ENCODE assay signal across 21 mouse cellular contexts in genomic region chr1:36235855-36236254, GRCm38 (mm10). TPM values are rescaled to one million over a fixed set of nuclear protein-coding genes. Genes with fewer than 3 reads are reported as not detected.
DNase-seq lines count a peak whose midpoint lies in the region; ATAC-seq and TF ChIP-seq lines count a peak whose summit lies in the region.
"Had no signal": no experiment of that assay in that cellular context is flagged by ENCODE, and none has a peak within 500 bp of the region (broad histone marks: within the 10 kb centered on the region; RNA-seq: fewer than 3 reads in every experiment).

No protein-coding gene starts in this region.

- no peaks in the 10 kb centered on the region for H3K36me3 ChIP-seq in stomach, embryonic 15.5 days
- H3K36me3 ChIP-seq in stomach, postnatal 0 days (ENCODE audit: control insufficient read depth, insufficient read depth, low read length) = peaks cover 5% of the 10 kb centered on the region; the same call in 1 of the 2 replicates

- ATAC-seq in stomach, embryonic 15.5 days (ENCODE audit: insufficient read depth, low FRiP score, low read depth) = 0 out of 2 replicates have a peak, but pooled peaks have one; percentile 35
- no peak for ATAC-seq in stomach, postnatal 0 days (ENCODE audit: low FRiP score, low TSS enrichment)
- ATAC-seq in inflammation-experienced regulatory T-cells, adult 6 months = peak; percentile 60
- ATAC-seq in CD4-positive, CD25-positive, alpha-beta regulatory T cell, adult 4 months = no peak
- ATAC-seq: forebrain, embryonic 15.5 days; hindbrain, postnatal 0 days; intestine, embryonic 16.5 days had no signal

- no peak overlapping the region for H3K27ac ChIP-seq in stomach, embryonic 15.5 days
- H3K27ac ChIP-seq in stomach, postnatal 0 days (replicated peaks) = no peak overlapping the region
- H3K27ac ChIP-seq: embryonic facial prominence, embryonic 15.5 days; forebrain, embryonic 15.5 days; heart, embryonic 13.5 days; hindbrain, embryonic 13.5 days; hindbrain, postnatal 0 days had no signal

- no peak for TF ChIP-seq EP300 in stomach, postnatal 0 days (optimal IDR thresholded peaks at IDR 0.05)

- DNase-seq in adrenal gland, postnatal 36 days = peak; percentile 32 to 34
- DNase-seq in adrenal gland, postnatal 4 days (ENCODE audit: low spot score in 2 of 2) = no peak
- DNase-seq in stomach, postnatal 0 days (ENCODE audit: low spot score) = no peak
- peak; percentile 45 for DNase-seq in NIH3T3 (ENCODE audit: low read depth)
- no peak for DNase-seq in cerebellum, postnatal 25 days
- DNase-seq: B cell, adult 2 months; cerebellum, adult 18-20 months; cerebellum, postnatal 10 days; embryo, embryonic 11 days; gastrocnemius, postnatal 25 days; heart, postnatal 36 days; kidney, adult 2 months had no signal

- no peak overlapping the region for H3K4me2 ChIP-seq in stomach, embryonic 15.5 days
- H3K4me2 ChIP-seq in stomach, postnatal 0 days (replicated peaks; ENCODE audit: low read depth) = no peak overlapping the region
- H3K4me2 ChIP-seq: embryonic facial prominence, embryonic 15.5 days; forebrain, embryonic 15.5 days; heart, embryonic 13.5 days; hindbrain, embryonic 13.5 days had no signal

- no peaks in the 10 kb centered on the region for H3K27me3 ChIP-seq in stomach, embryonic 15.5 days (replicated peaks)
- no peaks in the 10 kb centered on the region for H3K27me3 ChIP-seq in stomach, postnatal 0 days (ENCODE audit: control insufficient read depth, insufficient read depth, low read length)
- H3K27me3 ChIP-seq: embryonic facial prominence, embryonic 15.5 days; forebrain, embryonic 15.5 days; heart, embryonic 13.5 days; hindbrain, embryonic 13.5 days had no signal

- TF ChIP-seq CTCF in stomach, postnatal 0 days (IDR thresholded peaks at IDR 0.05; ENCODE audit: low read depth) = no peak

- no peaks in the 10 kb centered on the region for H3K9me3 ChIP-seq in stomach, embryonic 15.5 days
- H3K9me3 ChIP-seq in stomach, postnatal 0 days (ENCODE audit: control insufficient read depth, low read length) = no peaks in the 10 kb centered on the region
- H3K9me3 ChIP-seq: embryonic facial prominence, embryonic 15.5 days; forebrain, embryonic 15.5 days; heart, embryonic 13.5 days; hindbrain, embryonic 13.5 days had no signal

- no peaks in the 10 kb centered on the region for H3K4me1 ChIP-seq in stomach, embryonic 15.5 days
- H3K4me1 ChIP-seq in stomach, postnatal 0 days (replicated peaks; ENCODE audit: control insufficient read depth, insufficient read depth) = no peaks in the 10 kb centered on the region
- H3K4me1 ChIP-seq: embryonic facial prominence, embryonic 15.5 days had no signal

- H3K4me3 ChIP-seq in stomach, embryonic 15.5 days (replicated peaks) = no peak overlapping the region
- no peak overlapping the region for H3K4me3 ChIP-seq in stomach, postnatal 0 days (ENCODE audit: low read depth, low read length)
- H3K4me3 ChIP-seq: embryonic facial prominence, embryonic 15.5 days; forebrain, embryonic 15.5 days; heart, embryonic 13.5 days; hindbrain, embryonic 13.5 days had no signal

- 75% methylated on average over 2 of the region's 2 CpGs for WGBS in stomach, embryonic 15.5 days
- 79% methylated on average over 2 of the region's 2 CpGs for WGBS in stomach, postnatal 0 days

- no peak overlapping the region for H3K9ac ChIP-seq in stomach, embryonic 15.5 days
- no peak overlapping the region for H3K9ac ChIP-seq in stomach, postnatal 0 days (ENCODE audit: low read length)
- H3K9ac ChIP-seq: embryonic facial prominence, embryonic 15.5 days; forebrain, embryonic 15.5 days; heart, embryonic 13.5 days; hindbrain, embryonic 13.5 days had no signal

RNA-seq across cellular contexts. Expression of gene Uggt1, which starts 8.7 kb away (rescaled TPM):
- total RNA-seq in adrenal gland, postnatal 36 days (2021) = 10 to 100 TPM; 47.5 to 53.3 TPM
- total RNA-seq in adrenal gland, postnatal 4 days (2021) = 10 to 100 TPM; 53.6 to 61.0 TPM
- 52.8 and 60.3 TPM in 2 replicates for polyA plus RNA-seq in stomach, embryonic 15.5 days (2015; fragmentation: Nextera tagmentation; extraction: Ambion mirVana)
- 28.9 and 31.7 TPM in 2 replicates for polyA plus RNA-seq in stomach, postnatal 0 days (2015; fragmentation: Nextera tagmentation; extraction: Ambion mirVana)
- polyA plus RNA-seq in inflammation-experienced regulatory T-cells, adult 6 months (2017; shearing (Covaris generic)) = 10 to 100 TPM; 22.5 to 27.7 (median 25.2) TPM
- 10 to 100 TPM; 22.7 to 26.5 TPM for polyA plus RNA-seq in CD4-positive, CD25-positive, alpha-beta regulatory T cell, adult 4 months (2017; shearing (Covaris generic))

RNA-seq across cellular contexts. Expression of gene Neurl3, which starts 38.6 kb away (rescaled TPM):
- total RNA-seq in adrenal gland, postnatal 36 days (2021) = 1 to 10 TPM; 6.1 to 6.8 TPM
- total RNA-seq in adrenal gland, postnatal 4 days (2021) = 10 to 100 TPM in 1 of 2 experiments, 1 to 10 TPM in 1; 8.0 to 10.4 TPM
- polyA plus RNA-seq in stomach, embryonic 15.5 days (2015; fragmentation: Nextera tagmentation; extraction: Ambion mirVana) = 15.6 and 18.7 TPM in 2 replicates
- polyA plus RNA-seq in stomach, postnatal 0 days (2015; fragmentation: Nextera tagmentation; extraction: Ambion mirVana) = 24.4 TPM in 2 replicates
- 100 to 1,000 TPM in 1 of 3 experiments, 10 to 100 TPM in 2; 23.0 to 132 (median 83.6) TPM for polyA plus RNA-seq in inflammation-experienced regulatory T-cells, adult 6 months (2017; shearing (Covaris generic))
- 100 to 1,000 TPM in 1 of 2 experiments, 10 to 100 TPM in 1; 62.4 to 137 TPM for polyA plus RNA-seq in CD4-positive, CD25-positive, alpha-beta regulatory T cell, adult 4 months (2017; shearing (Covaris generic))

Comparison
In these comparisons a context has a peak if more than half of its experiments do, and no peak if none do; other contexts are left out.
1. DNase-seq: peak in adrenal gland, postnatal 36 days (2 of 2) and NIH3T3 (single experiment); none in adrenal gland, postnatal 4 days (0 of 2), stomach, postnatal 0 days (single experiment) and cerebellum, postnatal 25 days (0 of 2).
2. ATAC-seq: peak in stomach, embryonic 15.5 days (single experiment) and inflammation-experienced regulatory T-cells, adult 6 months (single experiment); none in stomach, postnatal 0 days (single experiment) and CD4-positive, CD25-positive, alpha-beta regulatory T cell, adult 4 months (single experiment).